Mouse (Mus musculus): ENCODE data around the gene Mtmr12.

GRCm38 (mm10) chr15:12250350-12250749, 45.5 kb downstream of the Mtmr12 start:
- TF ChIP-seq CTCF (IDR thresholded peaks at IDR 0.05; ENCODE audit: low read depth) (no peak), EP300 (IDR thresholded peaks at IDR 0.05; ENCODE audit: low read depth) (no peak)
